Mouse (Mus musculus): Measurements from ENCODE around the gene Cab39l. TPM values are rescaled to one million over a fixed set of nuclear protein-coding genes. Genes with fewer than 3 reads are reported as not detected.
A peak's percentile ranks its signal among the peaks of the same experiment; 100 is the strongest.
"Not testable (repeated sequence)": the region's sequence is repeated elsewhere in the genome, so short reads cannot be mapped to it uniquely, and the experiment has no call there.

Gene Cab39l
- total RNA-seq (2014; fragmentation: Nextera tagmentation), result 32.5 and 42.4 TPM in 2 replicates
- total RNA-seq (2017), result 31.0 and 43.0 TPM in 2 replicates

GRCm38 (mm10) chr14:59440558-59441471, at the start of gene Cab39l, which contains the start of gene Setdb2:
Gene Cab39l (plus strand): TSS chr14:59440972.
Gene Setdb2 (minus strand): TSS chr14:59440884.
- peak; percentile 93 for ATAC-seq (replicated peaks; ENCODE audit: poor library complexity, severe bottlenecking)

GRCm38 (mm10) chr14:59395281-59395680, 45.5 kb upstream of the Cab39l start, which contains the start of gene Phf11c:
Gene Phf11c (minus strand): TSS chr14:59395381.
- ATAC-seq (replicated peaks; ENCODE audit: poor library complexity, severe bottlenecking), result no peak

GRCm38 (mm10) chr14:59396999-59397398, 43.8 kb upstream of the Cab39l start:
- ATAC-seq (replicated peaks; ENCODE audit: poor library complexity, severe bottlenecking), result peak; percentile 98

GRCm38 (mm10) chr14:59414979-59415378, 25.8 kb upstream of the Cab39l start:
- not testable (repeated sequence) for ATAC-seq (replicated peaks; ENCODE audit: poor library complexity, severe bottlenecking)

- no peak for ATAC-seq (replicated peaks; ENCODE audit: poor library complexity, severe bottlenecking)
Measured at GRCm38 (mm10) chr14:59418171-59418570, 22.6 kb upstream of the Cab39l start.

- no peak for ATAC-seq (replicated peaks; ENCODE audit: poor library complexity, severe bottlenecking)
Measured at GRCm38 (mm10) chr14:59422912-59423663, 17.7 kb upstream of the Cab39l start.

- no peak for ATAC-seq (replicated peaks; ENCODE audit: poor library complexity, severe bottlenecking)
Measured at GRCm38 (mm10) chr14:59430556-59430955, 10.2 kb upstream of the Cab39l start.

- no peak for ATAC-seq (replicated peaks; ENCODE audit: poor library complexity, severe bottlenecking)
Measured at GRCm38 (mm10) chr14:59433902-59434301, 6.9 kb upstream of the Cab39l start.

GRCm38 (mm10) chr14:59435206-59435605, 5.6 kb upstream of the Cab39l start:
- no peak for ATAC-seq (replicated peaks; ENCODE audit: poor library complexity, severe bottlenecking)

GRCm38 (mm10) chr14:59437398-59437797, 3.4 kb upstream of the Cab39l start:
- ATAC-seq (replicated peaks; ENCODE audit: poor library complexity, severe bottlenecking), result no peak

- peak; percentile 40 for ATAC-seq (replicated peaks; ENCODE audit: poor library complexity, severe bottlenecking)
Measured at GRCm38 (mm10) chr14:59438505-59438904, 2.3 kb upstream of the Cab39l start.

- no peak for ATAC-seq (replicated peaks; ENCODE audit: poor library complexity, severe bottlenecking)
Measured at GRCm38 (mm10) chr14:59440039-59440438, 733 bp upstream of the Cab39l start.

- ATAC-seq (replicated peaks; ENCODE audit: poor library complexity, severe bottlenecking), result no peak
Measured at GRCm38 (mm10) chr14:59441472-59441805, 667 bp downstream of the Cab39l start.

- no peak for ATAC-seq (replicated peaks; ENCODE audit: poor library complexity, severe bottlenecking)
Measured at GRCm38 (mm10) chr14:59445421-59445820, 4.6 kb downstream of the Cab39l start.

DNA sequence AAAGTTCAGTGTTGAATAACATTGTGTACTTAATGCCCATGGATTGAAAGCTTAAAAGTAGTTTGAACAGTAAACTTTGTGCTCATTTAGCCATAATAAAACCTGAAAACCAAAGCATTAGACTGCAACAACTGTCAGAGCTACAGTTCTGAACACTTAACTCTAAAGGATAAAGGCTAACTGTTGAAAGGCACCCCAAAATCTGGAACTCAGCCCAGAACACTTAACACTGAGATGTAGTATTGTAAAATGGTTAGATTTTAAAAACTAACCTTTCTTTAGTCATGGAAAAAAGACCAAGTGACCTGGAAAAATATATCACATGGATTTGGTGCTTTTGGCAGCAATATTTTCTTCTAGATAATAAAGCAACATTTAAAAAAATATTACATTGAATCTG, 7.2 kb downstream of the Cab39l start:
- ATAC-seq (replicated peaks; ENCODE audit: poor library complexity, severe bottlenecking), result no peak

DNA sequence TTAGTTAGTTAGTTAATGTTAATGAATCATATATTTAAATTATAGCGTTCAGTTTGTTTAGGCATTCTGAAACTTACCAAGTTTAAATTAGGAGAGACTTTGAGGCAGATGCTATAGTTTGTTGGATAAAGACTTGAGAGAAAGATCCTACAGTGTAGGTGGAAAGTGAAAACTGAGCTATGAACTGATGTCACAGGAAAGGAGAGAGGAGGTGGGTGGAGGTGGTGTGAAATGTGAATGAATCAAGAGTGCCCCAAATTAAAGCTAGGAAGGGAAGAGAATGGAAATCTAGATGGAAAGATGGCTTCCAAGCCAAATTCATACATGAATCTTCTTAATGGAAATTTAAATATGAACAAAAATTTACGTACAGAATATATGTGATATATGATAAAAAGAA, 25.7 kb downstream of the Cab39l start:
- no peak for ATAC-seq (replicated peaks; ENCODE audit: poor library complexity, severe bottlenecking)

DNA sequence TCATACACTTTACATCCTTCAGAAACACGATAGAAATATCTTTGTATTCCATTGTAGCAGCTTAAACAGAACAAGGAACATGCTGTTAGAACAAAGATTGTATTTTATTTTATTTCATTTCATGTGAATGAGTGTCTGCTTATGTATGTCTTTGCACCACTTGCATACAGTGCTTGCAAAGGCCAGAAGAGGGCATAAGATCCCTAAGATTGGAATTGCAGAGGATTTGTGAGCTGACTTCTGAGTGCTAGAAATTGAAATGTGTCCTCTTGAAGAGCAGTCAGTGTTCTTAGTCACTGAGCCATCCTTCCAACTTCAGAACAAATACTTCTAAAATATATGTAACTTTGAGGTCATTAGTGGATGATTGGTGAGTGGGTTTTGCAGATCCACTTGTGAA, 27.0 kb downstream of the Cab39l start:
- ATAC-seq (replicated peaks; ENCODE audit: poor library complexity, severe bottlenecking), result no peak

GRCm38 (mm10) chr14:59470781-59471180, 30.0 kb downstream of the Cab39l start:
- ATAC-seq (replicated peaks; ENCODE audit: poor library complexity, severe bottlenecking), result peak; percentile 95

DNA sequence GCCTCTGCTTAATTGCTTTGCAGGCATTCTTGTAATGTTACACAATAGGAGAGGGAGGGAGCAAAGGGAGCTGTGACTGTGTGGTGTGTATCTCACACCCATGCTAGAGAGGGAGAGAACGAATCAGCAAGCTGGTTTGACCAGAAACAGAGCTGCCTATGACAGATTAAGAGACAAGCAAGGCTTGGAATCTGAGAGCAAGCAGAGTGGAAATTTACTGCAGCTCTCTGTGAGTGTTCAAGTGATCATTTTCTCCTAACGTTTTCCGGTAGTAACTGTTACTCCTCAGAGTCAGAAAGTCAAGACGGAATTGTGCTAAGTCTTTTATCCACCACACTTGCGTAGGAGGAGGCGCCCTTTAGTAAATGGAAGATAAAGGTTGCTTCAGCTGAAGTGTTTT, 37.9 kb downstream of the Cab39l start:
- no peak for ATAC-seq (replicated peaks; ENCODE audit: poor library complexity, severe bottlenecking)

DNA sequence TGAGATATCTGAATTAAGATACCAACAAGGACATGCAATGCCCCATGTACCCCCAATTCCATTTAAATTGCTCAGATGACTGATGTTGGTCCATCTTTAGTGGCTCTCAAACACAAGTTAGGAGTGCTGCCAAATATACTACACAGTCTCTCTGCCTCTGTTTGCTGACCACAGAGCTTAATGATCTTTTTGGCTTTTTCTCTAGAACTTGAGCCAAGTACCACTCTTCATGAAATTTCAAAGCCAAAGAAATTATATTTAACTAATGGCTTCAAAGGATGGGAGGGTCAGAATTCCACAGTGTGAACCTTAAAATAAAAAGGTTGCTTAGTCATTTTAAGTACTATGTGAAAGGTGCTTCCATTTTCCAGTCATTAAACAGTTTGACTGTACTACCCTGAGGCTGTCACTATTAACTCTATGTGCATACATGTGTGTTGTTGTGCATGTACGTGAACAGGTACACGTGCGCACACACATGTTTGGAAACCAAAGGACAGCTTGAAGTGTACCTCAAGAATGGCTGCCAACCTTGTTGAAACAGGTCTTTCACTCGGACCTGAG, 44.6 kb downstream of the Cab39l start:
- no peak for ATAC-seq (replicated peaks; ENCODE audit: poor library complexity, severe bottlenecking)

DNA sequence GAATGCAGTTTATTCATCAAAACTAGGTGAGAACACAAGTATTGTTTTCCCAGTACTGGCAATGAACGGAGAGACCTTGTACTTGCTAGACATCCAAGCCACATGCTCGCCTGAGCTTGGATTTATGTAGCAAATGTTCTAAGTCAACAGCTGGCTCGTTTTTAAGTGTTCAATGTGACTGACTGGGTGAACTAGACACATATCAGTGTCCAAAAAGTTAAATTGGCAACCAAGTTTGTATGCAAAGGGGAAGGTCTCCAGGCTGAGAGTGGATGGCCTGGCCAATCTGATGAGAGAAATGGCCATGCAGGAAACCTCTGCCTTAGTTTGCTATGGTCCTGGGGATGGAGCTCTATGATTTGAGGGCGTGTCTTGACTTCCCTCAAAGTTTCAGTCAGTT, 51.6 kb downstream of the Cab39l start:
- no peak for ATAC-seq (replicated peaks; ENCODE audit: poor library complexity, severe bottlenecking)

Data from granulocyte monocyte progenitor cell, adult 5-6 weeks (primary cell).